Mouse (Mus musculus) cerebral cortex, adult 2 months (tissue): Measurements from ENCODE around the gene Gmfg.

Experiments used
- WGBS: fragments of 180-500 bp; shearing (Covaris S2); methylation state at CpG from one replicate; pipeline ENCODE4 v1.1.7; 2018; 5-methylcytosine and 5-hydroxymethylcytosine counted together

Gmfg gene

DNA sequence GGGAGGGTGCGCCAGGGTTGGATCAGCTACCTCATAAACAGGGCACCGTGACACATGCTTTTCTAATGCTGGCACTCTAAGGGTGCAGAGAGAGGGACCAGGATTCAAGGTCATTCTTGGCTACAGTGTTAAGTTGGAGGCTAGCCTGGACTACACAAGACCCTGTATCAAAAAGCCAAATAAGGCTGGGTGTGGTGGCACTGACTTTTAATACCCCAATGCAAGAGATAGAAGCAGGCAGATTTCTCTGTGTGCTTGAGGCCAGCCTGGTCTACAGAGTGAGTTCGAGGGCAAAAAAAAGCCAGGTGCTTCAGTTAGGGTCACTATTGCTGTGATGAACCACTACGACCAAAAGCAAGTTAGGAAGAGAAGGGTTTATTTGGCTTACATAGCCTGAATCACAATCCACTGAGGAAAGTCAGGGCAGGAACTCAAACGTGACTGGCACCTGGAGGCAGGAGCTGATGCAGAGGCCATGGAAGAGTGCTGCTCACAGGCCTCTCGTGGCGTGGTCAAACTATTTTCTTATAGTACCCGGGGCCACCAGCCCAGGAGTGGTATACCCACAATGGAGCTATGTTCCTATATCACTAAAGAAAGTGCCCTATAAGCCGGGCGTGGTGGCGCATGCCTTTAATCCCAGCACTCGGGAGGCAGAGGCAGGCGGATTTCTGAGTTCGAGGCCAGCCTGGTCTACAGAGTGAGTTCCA lies 4.7 kb downstream of the Gmfg start:
- 95% methylated on average over 14 of the region's 14 CpGs for WGBS

DNA sequence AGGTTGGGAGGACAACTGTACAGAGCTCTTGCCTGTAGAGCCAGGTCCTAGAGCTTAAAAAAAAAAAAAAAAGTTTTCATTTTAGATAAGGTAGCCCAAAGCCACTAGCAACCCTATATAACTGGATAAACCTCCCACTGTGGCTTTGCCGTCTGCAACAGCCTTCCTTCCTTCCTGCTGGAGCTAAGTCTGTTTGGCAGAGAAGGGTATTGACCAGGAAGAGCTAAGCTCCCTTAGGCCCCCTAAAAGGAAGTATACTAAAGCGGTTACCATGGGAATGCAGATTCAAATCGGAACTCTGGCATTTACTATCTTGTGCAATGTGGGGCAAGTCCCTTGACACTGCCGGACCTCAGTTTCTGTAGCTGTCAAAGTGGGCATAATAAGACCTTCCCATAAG lies 5.4 kb downstream of the Gmfg start:
- 46% methylated on average over 4 of the region's 4 CpGs for WGBS

- WGBS: 87% methylated on average over 13 of the region's 13 CpGs
Observed at GRCm38 (mm10) chr7:28444344-28444974, 7.2 kb downstream of the Gmfg start.

DNA sequence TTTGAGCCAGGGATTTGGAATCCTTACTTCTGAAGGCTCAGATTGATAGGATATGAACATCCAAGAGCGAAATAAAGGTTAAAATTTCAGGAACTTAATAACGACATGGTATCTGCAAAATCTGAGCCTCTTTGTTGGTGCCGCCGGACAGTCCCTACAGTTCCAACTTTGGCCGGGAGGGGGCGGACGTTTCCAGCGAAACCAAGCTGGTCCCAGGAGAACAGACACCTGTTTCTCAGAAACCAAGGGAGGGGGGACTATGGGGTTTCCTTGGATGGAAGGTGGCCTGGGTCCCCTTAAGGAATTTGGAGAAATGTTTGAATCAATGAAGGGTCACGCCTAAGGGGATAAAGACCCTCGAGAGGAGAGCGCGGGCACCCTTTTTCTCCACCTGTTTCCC lies 9.2 kb downstream of the Gmfg start:
- 10% methylated on average over 12 of the region's 12 CpGs for WGBS

DNA sequence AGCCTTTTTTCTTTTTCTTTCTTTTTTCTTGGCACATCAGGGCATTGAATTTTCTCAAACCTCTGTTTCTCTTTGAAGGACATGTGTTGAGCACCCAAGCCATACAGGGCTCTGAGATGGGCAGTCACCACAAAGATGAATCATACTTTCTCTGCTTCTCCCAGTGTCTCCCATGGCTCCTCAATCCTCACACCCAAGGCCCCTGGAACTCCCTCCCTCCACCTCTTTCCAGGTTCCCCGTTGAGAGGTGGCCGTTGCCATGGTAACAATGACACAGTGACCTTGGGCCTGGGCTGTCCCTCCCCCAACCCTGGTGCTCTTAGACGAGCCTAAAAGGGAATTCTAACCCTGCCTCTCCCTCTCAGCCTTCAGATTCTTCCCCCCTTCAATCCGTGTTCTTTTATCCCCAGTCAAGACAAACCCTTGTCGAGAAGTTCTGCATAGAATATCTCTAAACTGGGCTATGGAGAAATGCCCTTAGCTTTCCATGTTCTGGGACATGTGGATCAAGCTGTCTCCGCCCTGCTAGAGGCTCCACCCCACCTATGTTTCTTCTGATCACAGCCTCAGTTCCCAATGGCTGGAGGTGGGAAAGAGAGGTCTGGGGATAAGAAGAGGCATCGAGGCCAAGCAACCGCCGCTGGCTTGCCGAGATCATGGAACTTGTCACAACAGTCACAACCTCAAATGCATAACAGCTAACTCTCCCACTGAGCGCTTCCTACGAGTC lies 10.0 kb downstream of the Gmfg start:
- WGBS: 51% methylated on average over 12 of the region's 12 CpGs

DNA sequence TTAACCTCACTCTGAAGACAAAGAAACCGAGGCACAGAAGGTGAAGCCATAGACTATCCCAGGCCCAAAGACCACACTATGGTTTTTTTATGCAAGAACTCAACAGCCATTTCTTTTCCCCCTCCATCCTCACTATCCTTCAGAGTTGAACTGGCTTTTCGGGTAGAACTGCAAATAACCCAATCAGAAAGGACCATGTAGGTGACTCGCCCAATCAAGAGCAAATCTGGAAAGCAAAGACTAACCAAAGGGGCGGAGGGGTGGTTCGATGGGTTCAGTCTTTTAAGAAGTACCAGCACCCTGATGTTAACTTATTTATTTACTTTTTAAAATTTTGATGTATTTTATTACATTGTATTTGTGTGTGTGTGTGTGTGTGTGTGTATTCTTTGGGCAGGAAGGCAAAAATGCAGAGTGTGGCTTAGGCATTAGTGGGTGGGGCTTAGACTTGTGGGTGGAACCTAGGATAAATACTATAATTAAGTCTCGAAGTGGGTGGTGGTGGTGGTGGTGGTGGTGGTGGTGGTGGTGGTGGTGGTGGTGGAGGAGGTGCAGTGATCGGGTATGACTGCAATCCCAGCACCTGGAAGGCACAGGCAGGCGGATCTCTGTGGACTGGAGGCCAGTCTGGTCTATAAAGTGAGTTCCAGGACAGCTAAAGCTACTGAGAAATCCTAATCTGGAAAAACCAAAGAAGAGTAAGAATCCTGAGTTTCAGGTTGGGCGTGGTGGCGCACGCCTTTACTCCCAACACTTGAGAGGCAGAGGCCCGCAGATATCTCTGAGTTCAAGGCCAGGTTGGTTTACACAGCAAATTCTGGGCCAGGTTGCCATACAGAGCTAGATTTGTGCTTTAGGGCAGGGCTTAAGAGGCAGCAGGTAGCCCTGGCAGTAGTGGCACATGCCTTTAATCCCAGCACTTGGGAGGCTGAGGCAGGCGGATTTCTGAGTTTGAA lies 10.9 kb downstream of the Gmfg start:
- WGBS: 83% methylated on average over 13 of the region's 13 CpGs

- under 1% methylated on average over 50 of the region's 97 CpGs for WGBS
Observed at GRCm38 (mm10) chr7:28451531-28452360, 14.5 kb downstream of the Gmfg start, which contains the start of gene Lrfn1. Lrfn1 (plus strand) TSS chr7:28451980.

GRCm38 (mm10) chr7:28452361-28453005 lies 15.2 kb downstream of the Gmfg start:
- WGBS: 2% methylated on average over 22 of the region's 24 CpGs

GRCm38 (mm10) chr7:28460361-28460760 lies 23.1 kb downstream of the Gmfg start:
- 87% methylated on average over 5 of the region's 5 CpGs for WGBS

DNA sequence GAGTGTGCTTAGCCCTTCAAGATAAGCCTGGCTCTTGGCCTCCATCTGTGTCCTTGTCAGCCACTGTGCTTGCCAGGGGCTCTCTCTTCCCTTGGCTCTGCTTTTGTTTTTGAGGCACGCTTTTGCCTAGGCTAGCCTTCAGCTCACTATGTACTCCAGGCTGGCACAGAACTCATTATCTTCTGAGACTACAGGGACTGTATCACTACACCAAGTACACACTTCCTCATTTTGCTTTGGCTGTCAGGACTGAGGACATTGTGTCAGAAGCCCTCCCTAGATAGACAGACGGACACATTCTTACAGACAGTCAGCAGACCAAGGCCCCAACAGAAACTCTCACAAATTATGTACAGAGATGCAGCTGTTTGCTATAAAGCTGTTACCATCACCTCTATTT lies 25.5 kb downstream of the Gmfg start:
- 95% methylated on average over 2 of the region's 2 CpGs for WGBS

GRCm38 (mm10) chr7:28464416-28465212 lies 27.4 kb downstream of the Gmfg start:
- 39% methylated on average over 10 of the region's 10 CpGs for WGBS

DNA sequence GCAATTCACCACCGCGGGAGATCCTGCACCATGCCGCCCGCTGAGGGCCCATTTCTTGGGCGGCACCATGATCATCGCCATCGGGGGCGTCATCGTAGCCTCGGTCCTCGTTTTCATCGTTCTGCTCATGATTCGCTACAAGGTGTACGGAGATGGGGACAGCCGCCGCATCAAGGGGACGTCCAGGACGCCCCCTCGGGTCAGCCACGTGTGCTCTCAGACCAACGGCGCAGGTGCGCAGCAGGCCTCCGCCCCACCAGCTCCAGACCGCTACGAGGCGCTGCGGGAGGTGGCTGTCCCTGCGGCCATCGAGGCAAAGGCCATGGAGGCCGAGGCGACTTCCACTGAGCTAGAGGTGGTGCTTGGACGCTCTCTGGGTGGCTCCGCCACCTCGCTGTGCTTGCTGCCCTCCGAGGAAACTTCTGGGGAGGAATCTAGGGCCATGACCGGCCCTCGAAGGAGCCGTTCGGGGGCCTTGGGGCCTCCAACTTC lies 29.5 kb downstream of the Gmfg start:
- 53% methylated on average over 40 of the region's 40 CpGs for WGBS

- WGBS: 16% methylated on average over 63 of the region's 63 CpGs
Observed at GRCm38 (mm10) chr7:28467213-28467751, 30.0 kb downstream of the Gmfg start.

DNA sequence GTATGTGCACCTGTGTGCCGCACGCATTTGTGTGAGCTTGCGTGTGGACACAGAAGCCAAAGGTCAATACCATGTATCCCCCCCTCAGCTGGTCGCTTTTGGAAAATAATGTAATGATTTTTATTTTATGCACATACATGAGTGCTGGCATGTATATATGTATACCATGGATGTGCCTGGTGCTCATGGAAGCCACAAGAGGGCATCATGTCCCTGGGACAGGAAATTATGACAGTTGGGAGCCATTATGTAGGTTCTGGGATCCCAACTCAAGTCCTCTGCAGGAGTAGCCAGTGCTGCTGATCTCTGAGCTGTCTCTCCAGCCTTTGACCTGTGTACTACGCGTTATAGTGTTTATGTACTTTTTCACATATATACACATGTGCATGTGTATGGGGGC lies 38.9 kb downstream of the Gmfg start:
- 95% methylated on average over 6 of the region's 6 CpGs for WGBS

DNA sequence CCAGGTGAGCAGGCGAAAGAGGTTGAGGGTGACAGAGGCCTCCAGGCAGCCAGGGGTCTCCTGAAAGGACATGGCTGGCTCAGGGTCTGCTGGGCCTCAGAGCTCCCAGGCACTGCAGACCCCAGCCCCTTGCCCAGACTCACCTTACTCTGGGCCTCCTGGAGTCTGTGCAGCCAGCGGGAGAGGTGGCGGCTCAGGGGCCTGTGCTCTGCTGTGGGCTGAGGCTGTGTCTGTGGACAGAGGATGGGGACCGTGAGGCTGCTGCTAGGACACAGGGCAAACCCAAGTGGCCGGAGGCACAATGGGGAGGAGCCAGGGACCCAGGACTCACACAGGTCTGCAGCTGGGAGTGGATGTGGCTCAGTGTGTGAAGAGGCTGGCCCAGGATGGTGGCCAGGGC lies 40.1 kb downstream of the Gmfg start:
- 86% methylated on average over 5 of the region's 5 CpGs for WGBS

DNA sequence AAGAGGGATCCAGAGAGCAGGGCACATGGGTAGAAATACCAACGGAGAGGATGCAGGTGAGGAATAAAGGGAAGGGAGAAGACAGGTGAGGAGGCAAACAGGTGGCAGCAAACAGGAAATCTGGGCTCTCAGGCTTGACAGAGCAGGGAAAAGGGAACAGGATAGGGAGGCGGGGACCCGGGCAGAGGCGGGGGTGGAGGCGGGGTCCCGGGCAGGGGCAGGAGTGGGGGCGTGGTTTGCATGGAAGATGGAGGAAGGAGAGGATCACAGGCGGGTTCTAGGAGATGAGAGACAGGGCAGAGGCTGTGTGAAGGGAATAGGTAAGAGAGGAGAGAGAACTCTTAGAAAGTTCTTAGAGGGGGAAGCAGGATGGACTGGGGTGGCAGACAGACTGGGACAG lies 41.6 kb downstream of the Gmfg start:
- WGBS: 9% methylated on average over 8 of the region's 8 CpGs

DNA sequence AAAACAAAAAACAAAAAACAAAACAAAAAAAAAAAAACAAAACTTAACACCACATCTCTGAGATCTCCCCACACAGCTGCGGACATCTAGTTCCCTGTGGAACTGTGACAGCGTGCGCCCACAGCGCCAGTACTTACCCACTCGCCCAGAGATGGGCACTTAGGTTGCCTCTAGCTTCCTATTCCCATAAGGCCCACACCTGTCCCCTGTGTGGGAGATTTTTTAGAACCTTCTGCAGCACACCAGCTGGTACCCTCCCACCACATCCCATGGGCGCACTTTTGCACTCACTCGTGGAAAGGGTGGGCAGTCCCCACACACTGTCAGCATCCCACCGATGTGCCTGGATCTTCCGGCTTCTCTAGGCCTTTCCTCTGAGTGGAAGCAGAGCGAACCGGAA lies 45.6 kb downstream of the Gmfg start:
- WGBS: 52% methylated on average over 11 of the region's 11 CpGs

GRCm38 (mm10) chr7:28484192-28484591 lies 46.9 kb downstream of the Gmfg start:
- 51% methylated on average over 4 of the region's 4 CpGs for WGBS

DNA sequence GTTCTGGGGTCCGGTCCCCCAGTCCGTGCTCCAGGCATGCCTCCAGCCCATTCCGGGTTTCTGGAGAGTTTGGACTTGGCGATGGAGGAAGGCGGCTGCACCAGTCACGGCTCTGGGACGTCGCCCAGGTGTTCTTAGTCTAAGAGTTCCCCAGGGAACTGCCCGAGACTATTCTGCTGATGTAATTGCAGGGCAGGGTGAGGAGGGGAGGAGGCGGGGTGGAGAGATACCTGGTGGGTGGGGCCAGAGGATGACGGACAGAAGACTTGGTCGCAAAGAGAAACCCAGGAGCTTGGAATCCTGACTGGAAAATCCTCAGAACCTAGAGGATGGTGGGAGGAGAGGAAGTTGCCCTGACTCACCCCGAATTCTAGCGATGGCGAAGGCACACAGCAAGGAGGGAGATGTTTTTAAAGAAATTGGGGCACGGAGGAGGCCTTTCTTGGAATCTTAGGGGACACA lies 50.8 kb downstream of the Gmfg start:
- WGBS: 3% methylated on average over 16 of the region's 16 CpGs
